Mouse (Mus musculus) 3134 (cell line): ENCODE data around the gene Wwp2.

Source experiments
- DNase-seq: peaks from one replicate; pipeline ENCODE4 v3.0.0-alpha.2; 2011; ENCODE audit warnings: low spot score; ENCODE audit not compliant: insufficient read length; ENCODE audit errors: extremely low read depth

Gene Wwp2

DNA sequence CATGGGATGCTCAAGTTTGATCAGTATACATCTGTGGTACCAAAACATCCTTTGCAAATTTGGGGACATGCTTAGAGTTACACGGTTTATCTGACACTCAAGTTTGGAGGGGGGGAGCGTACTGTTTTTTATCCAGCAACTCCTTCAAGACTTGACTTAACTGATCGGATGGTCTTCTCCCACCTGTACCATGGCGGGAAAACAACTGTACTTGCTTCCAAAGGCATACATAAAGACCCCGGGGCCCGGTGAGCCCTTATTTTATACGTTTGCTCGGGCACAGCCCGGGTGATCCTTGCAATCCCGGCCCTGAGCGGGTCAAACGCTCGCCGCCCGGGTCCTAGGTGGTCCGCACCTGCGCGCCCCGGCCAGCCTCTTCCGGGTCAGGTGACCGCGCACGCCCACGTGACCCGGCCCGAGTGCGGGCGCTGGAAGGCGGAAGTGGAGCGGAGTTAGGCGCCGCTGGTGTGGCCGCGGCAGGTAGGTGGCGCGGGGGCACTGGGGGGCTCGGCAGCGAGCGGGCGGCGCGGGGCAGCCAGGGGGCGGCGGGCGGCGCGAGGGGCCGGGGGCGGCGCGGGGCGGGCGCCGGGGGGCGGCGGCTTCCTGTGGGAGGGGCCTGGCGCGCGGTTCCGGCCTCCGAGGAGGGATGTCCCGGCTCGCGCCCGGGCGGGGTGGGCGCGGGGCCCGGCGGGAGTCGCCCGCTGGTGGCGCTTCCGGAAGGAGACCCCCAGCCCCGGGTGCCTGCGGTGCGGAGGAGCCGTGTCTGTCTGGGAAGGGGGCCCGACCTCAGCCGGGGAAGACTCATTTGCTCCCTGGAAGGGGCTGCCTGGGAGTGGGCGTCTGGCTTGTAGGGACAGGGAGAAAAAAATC, at the start of gene Wwp2:
Gene Wwp2, plus strand, starts transcription at position 404 of the 870 bp plus-strand sequence.
- peak; percentile 72 for DNase-seq

DNA sequence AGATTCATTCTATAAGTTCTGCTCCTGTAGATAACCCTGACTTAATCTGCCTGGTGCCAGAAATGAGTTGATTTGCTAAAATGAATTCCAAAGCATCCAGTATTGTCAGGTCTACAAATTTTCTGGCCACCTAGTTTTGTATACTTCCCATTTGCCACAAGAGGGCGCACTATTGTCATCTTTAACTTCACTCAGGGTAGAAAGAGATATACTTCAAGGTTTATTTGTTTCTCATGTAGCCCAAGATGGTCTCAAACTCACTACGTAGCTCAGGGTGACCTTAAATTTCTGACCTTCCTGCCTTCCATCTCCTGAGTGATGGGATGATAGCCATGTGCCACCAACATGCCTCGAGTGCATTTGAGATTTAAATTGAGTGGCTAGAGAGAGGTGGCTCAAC, 49.5 kb upstream of the Wwp2 start:
- peak; percentile 22 for DNase-seq

DNA sequence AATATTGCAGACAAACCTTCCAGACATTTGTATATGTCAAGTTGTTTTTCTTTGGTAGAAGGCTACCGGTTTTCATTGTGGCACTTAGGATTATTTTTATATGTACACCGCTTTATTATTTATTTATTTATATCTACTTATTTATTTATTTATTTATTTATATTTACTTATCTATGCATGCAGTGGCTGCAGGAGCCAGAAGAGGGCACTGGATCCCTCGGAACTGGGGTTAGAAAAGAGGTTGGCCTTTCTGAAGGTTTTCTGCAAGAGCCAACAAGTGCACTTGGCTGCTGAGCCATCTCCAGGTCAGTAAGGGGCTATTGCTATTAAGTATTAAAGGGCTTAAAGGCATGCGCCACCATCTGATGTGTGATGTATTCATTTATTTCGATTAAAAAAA, 48.3 kb upstream of the Wwp2 start:
- no peak for DNase-seq

DNA sequence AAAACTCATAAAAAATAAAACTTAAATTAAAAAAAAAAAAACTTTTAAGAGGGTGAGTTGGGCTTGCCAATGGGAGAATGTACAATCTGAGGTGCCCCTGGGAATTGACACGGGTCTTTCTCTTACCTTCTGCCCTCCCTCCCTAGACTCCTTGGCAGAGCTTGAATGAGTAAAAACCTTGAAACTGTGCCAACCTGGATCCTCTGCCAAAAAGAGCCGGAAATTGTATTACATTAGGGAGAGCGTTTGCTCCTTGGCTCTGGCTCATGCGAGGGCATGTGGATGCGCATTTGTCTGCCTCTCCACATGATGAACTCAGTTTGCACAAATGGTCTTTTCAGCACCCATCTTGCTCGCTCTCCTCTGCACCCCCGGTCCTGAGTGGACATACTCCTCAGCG, 46.6 kb upstream of the Wwp2 start:
- DNase-seq: peak; percentile 52

DNA sequence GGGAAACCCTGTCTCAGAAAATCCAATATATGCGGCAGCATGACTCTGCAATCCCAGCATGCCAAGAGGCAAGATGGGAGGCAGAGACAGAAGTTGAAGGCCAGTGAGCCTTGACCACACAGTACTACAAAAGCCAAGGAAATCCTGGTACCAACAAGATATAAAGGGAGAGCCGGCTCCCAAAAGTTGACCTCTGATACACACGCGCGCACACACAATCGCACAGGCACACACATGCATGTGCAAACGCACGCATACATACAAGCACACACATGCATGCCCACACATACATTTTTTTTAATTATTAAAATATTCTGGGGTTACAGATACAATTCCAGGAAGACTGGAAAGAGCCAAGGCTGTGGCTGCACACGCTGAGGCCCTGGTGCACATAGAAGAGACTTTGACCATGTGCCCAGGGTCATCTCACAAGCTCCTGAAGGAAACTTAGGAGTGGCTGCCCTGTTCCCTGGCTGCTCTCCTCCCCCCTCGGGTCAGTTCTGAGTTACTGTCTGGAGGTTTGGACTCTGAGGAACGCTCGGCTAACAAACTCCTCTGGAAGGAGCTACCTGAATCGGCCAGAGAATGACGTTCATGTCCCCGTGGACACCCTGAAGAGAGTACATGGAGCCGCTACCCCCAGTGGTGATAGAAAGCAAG, 45.6 kb upstream of the Wwp2 start:
- no peak for DNase-seq

DNA sequence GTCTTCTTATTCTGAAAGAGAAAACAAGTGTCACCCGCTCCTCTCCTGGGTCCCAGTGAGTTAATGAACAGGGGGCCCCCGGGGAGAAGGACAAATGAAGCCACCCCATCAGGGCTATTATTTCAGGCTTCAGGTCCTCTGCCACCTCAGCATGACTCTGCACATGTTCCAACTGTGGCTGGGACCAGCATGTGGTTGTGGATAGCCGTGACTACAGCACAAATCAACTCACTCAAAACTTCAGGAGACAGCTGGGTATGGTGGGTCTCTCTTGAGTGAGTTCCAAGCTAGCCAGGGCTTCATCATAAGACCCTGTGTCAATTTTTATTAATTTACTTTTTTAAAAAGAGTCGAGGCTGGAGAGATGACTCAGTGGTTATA, 45.0 kb upstream of the Wwp2 start:
- DNase-seq: no peak

DNA sequence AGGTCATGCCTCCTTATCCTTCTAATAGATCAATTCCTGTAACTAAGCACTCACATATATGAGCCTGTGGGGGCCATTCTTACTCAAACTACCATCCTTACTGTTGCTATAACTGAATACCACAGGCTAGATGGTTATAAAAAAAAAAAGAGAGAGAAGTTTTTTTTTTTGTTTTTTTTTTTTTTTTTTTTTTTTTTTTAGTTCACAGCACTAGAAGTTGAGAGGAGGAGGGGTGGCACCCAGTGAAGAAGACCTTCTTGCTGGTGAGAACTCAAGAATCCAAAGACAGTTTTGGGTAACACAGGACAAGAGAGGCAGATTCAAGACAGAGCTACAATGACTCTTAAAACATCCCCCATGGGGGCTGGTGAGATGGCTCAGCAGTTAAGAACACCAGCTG, 40.8 kb upstream of the Wwp2 start:
- DNase-seq: no peak

DNA sequence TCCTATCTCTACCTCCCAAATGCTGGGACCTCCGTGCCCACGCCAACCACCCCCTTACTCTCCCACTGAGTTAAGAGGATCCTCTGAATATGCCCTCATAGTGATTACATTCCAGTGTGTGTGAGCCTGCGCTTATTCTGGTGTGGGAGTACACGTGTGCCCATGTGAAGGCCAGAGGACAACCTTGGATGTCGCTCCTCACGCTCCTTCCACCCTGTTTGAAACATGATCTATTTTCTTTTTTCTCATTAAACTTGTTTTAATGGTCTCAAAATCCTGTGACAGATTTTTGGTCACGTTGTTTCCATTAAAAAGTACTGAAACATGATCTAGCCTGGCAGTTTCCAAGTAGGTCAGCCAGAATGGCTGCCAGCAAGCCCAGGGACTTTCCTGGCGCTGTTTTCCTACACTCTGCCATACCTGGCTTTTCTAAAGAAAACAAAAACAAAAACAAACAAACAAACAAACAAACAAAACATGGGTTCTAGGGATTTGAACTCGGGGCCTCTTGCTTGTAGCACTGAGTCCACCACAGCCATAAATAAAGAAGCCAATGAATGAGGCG, 40.0 kb upstream of the Wwp2 start:
- DNase-seq: no peak

DNA sequence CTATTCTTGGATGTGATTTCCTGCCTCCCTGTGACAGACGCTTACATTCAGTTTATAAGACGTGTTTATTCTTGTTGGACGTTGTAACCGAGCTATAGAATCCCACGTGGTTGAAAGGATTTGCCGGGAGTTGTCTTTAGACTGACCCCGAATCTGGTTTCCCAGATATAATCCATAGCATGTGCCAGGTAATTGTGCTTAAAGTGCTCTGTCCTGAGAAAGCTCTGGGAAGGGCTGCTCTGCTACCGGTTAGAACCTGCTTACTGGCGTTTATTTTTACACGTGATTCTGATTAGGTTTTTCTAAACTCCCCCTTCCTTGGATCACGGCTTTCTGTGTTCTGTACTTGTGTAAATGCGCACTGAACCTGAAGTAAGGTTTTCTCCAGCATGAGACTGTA, 38.5 kb upstream of the Wwp2 start:
- no peak for DNase-seq

DNA sequence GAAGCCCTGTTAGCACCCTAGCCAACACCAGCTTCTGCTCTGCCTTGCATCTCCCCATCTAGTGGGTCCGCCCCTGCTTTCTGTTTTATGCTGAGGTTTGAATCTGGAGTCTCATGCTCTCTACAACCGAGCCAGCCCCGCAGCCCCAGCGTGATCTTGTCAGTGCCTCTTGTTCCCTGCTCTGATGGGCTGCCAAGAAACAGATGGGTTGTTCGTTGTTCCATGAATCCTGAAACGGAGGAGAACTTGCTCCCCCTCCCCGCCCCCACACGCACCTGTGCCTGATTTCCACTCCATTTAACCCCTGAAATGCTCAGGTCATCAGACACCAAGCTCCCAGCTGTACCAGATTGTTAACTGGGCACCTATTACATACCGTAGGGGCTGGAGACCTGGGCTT, 36.7 kb upstream of the Wwp2 start:
- DNase-seq: no peak

DNA sequence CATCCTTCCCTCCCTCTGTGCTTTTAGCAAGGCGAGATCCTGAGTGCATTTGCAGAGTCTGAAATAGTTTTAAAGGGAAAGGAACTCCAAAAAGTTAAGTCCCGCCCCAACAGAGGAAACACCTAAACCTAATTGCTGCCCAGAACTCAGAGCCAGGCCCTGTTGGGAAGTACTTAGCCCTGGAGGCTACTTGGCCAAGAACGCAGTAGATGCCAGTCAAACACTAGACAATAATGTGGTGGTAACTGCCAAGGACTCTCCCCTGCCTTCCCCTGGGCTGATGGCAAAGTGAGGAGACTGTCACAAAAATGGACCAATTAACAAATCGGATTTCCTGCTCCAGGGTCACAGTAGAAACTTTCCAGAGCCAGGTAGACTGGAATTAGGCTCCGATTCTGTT, 34.3 kb upstream of the Wwp2 start:
- no peak for DNase-seq

DNA sequence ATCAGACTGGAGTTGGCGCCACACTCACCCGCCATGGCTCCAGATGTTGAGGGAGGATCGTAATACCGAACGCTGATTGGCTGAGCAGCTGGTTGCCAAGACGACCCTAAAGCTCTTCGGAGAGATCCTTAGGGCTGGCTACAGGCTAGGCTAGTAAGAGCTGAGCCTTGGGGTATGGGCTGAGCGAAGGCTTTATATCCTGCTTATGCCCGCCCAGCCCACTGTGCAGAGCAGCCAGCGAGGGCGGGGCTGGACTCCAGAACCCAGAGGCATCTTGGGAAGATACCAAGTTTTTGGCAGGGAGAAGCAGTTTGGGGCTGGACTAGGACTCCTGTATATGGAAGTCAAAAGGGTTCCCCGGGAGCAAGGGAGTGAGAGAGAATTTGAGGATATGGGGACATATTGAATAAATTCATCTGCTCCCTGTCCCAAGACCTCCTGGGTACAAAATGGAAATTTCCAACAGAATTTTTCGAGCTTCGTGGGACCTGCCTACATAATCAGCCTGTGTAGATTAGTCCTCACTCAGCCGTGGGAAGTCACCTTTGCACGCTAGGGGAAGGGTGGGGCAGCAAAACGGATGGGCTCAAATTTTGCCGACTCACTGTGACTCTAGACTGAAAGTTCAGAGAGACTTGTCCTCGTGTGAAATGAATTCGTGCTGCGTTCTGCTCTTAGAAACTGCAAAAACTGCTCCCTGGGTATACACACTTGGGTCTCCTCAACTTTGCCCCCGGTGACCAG, 33.0 kb upstream of the Wwp2 start, which contains the start of gene Nqo1:
Gene Nqo1, minus strand, starts transcription at position 169 of the 744 bp plus-strand sequence.
- peak; percentile 92 for DNase-seq

DNA sequence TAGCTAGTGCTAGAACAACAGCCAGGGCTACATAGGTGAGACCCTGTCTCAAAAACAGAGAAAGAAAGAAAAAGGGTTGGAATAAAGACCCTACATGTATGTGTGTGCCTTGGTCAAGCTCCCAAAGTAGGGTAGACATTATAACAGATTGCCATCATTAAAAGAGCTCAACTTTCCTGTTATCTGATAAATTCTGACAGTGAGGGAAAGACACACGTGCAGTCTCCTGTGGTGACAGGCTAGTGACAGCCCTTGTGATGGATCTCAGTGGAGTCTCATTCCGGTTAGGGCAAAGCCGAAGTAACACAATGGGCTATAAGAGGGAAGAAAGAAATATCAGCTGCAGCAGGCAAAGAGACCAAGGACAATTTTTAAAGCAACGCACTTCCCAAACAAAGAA, 32.1 kb upstream of the Wwp2 start:
- no peak for DNase-seq

DNA sequence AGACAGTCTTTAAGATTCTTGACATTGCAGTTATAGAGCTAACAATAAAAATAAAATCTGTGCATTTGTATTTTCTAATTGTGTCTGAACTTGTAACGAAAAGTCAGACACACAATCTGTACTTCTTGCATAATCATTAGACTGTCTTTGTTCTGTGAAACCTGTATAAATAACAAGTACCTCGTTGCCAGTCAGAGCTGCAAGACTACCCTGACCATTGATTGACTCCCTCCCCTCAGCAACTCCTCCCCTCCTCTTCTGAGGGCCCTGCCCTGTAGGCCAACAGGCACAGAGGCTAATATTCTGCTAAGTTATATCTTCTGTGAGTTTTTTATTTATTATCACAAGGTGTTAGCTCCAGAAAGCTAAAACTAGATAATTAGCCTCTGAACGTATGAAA, 30.2 kb upstream of the Wwp2 start:
- no peak for DNase-seq

DNA sequence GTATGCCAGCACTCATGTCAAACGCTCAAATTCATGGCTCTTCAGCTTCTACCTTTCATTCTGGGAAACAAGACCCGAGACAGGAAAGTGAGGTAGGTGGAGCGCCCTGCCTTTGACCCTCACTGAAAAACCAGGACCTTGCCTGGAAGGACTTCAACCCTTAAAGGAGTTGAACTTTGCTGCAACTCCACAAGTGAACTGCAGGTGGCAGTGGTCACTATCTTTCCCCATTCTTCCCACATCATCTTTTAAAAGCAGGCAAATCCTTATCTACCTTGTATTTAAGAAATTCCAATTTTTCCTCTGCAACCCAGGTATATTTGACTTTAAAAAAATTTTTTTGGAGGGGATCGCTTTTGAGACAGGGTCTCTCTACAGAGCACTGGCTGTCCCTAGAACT, 24.8 kb upstream of the Wwp2 start:
- DNase-seq: no peak

DNA sequence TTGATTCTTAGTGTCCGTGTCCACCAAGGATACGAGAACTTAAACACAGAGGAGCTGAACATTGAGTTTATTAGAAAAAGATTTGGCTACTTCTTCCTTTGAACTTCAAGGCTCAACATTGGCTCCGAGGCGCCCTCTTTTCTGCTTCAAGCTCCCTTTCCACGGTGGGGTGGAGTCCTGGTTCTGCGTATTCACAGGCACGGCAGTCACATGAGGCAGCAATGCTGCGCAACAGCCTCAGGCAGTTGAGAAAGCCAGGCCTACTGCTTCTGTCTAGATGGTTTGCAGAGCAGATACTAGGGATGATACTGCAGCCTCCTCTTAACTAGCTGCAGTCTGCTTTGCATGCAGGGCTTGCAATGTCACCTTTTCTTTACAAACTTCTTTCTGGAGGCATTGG, 23.6 kb upstream of the Wwp2 start:
- DNase-seq: no peak

DNA sequence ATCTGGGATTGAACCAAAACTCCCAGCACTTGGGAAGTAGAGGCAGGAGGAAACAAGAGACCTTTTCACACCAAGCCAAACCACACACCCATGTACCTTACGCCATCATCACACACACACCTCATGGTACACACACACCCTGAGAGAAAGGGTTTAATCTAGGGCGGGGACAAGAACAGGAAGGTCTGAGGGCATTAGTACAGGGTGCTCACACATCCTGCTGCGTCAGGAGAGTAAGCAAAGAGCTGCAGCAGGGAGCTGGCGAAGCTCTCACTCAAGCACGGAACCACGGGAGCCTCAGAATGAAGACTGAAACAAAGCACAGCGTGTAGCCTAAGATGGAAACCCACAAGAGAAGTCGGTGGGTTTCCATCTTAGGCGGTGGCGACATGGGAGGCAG, 22.3 kb upstream of the Wwp2 start:
- no peak for DNase-seq

DNA sequence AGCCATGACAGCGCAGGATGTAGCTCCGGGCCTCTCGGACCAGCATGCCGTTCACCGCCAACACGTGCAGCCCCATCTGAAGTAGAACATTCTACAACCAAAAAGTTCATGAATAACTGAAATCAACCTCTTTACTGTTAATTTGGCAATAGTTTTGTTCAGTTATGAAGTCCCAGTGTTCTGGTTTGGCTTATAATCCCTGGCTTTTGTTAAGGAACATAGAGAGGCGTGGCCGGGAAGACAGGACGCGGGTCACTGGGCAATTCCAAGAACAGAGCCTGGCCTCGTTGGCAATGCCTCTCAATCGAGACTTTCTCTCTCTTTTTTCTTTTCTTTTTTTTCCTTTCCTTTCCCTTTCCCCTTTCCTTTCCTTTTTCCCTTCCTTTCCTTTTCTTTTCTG, 19.2 kb upstream of the Wwp2 start:
- DNase-seq: no peak

DNA sequence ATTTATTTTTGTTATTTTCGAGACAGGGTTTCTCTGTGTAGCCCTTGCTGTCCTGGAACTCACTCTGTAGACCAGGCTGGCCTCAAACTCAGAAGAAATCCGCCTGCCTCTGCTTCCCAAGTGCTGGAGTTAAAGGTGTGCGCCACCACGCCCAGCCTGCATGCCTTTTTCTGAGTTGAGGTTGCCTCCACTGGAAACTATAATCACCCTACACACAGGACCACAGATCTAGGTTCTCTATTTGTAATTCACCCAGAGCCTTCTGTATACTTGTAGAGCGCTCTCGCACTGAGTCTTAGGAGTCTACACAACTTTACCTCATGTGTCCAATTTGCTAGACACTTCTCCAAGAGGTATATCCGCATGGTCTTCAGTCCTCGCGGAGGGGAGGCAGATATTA, 12.0 kb upstream of the Wwp2 start:
- no peak for DNase-seq

DNA sequence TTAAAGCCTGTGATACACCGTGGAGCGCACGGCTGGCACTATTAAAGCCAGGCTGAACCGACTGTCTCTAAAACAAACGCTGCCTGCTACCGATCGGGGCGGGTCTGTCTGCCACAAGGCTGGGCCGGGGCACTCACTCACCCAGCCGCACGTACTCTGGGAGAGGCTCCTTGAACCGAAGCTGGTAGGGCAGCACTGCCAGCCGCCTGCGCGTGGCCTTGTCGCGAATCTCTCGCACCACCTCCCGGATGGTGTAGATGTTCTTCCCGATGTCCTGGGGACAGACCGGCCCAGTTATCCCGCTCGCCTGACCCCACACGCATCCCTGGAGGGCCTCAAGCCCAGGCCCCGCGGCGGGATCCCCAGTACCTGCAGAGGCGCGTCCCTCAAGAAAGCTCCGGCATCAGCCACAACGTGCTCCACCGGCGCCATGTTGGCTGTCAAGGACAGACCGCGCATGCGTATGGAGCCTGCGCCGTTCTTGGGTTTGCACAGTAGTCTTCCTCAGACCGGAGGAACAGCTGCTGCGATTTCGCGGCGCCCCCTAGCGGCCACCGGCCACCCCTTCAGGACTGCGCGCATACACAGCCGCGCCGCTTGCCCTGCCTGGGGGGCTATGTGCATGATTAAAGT, 11.5 kb upstream of the Wwp2 start, which contains the start of gene Nob1:
Gene Nob1, minus strand, starts transcription at position 455 of the 633 bp plus-strand sequence.
- DNase-seq: peak; percentile 93

DNA sequence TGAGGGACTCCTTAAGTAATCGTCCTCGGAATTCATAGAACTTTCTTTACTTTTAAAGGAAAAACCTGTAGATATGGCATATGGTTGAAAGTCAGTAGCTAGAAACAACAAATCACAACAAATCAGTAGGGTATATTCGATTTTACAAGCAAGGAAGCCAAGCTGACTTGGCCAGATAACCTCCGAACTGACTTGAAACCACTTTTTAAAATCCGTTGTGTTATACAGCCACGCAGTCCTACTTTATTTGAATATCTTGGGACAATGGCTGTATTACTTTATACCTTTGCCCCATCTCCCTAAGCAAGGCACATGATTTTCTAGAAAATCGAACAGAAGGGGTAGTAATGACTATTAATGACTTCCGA, 11.0 kb upstream of the Wwp2 start:
- no peak for DNase-seq
